Mouse (Mus musculus) cerebellum, postnatal 25 days (tissue): Measurements from ENCODE around the gene Ints1.

Experiments
- DNase-seq, 2 experiments: peaks; one replicate each; pipeline ENCODE4 v3.0.0; 2021; ENCODE audit warnings: mixed read lengths in 2 of 2

Gene Ints1

DNA sequence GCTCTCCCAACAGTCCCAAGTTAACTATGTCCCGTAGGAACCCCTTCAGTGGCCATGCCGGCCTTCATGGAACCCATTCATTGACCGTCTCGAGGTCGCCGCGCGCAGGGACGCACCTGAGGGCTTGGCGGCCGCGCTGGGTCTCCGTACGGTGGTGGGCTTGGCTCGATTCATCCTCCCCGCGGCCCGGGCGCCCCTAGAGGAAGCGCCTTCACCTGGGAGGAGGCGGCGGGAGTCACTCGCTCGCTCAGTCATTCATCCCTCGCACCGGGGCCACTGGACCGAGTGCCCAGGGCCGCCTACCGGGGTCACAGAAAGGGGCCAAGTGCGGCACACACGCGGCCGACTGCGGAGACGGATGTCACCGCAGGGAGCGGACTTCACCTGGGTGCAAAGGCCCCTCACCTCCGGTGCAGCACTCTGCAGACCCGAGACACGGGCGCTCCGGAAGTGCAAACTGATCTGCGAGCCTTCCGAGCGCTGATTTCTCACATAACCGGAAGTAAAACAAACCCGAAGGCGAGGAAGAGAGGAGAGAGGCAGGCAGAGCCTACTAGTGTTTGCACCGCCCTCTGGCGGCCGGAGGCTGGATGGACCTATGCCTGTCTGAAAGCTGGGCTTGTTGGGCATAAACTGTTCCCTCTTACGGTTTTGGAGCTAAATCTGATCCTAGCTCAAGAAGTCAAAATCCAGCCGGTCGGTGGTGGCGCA, at the start of gene Ints1:
TSS of gene Ints1 (minus strand) at position 459 of the 711 bp plus-strand sequence.
- DNase-seq: peak; percentile 96 to 99

DNA sequence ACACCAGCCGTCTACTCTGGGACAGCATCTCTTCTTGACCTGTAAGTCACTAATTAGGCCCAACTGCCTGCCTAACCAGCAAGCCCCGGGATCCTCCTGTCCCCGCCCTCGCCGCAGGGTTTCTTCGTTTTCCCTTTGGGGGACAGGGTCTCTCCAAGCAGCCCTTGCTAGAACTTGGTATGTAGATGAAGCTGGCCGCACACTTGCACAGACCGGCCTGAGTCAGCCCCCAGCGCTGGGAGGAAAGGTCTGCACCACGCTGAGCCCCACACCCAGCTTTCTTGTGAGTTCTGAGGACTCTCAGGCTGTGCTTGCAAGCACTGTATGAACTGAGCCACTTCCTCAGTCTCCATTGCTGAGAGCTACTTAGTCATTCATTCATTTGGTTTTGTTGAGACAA, 49.1 kb upstream of the Ints1 start:
- DNase-seq: no peak

DNA sequence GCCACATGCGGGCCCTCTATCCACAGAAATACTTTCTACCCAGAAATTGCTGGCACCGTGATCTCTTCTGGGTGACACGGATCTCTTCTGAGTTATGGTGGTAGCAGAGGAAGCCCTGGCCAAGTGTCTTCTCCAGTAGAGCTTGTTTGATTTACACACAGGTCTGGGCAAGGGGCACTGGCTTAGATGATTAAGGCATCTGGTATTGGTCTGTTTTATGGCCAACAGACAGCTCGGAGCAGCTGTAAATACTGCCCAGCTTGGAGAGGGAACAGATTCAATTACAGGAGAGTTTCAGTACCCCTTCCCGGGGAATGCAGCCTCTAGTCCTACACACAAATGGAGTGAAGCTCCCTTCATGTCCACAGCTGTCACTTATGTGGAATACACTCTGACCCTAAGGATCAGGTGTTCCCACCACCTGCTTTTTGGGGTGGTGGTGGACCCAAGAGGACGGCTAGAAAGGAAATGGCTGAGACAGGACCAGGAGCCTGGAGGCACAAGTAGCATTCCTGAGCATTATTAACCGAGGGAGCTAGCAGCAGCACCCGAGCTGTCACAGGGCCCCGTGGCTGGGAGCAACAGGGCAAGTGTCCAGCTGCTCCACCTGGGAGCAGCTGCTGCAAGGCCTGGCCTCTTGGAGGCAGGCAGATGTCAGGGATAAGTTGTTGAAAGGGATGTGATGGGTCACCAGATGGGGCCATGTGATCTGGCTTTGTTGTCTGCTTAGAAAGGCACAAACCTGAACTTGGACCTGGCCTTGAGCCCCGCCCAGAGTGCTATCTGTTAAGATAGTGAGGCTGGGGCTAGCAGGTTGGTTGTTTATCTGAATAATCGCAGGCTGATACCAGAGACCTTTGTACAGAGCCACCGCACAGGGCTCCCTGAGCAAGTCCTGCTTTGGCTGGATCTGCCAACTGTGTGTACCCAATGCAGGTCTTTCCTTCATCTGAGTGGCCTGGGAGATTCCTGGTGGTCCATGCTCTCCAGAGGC, 46.3 kb upstream of the Ints1 start:
- DNase-seq: no peak

DNA sequence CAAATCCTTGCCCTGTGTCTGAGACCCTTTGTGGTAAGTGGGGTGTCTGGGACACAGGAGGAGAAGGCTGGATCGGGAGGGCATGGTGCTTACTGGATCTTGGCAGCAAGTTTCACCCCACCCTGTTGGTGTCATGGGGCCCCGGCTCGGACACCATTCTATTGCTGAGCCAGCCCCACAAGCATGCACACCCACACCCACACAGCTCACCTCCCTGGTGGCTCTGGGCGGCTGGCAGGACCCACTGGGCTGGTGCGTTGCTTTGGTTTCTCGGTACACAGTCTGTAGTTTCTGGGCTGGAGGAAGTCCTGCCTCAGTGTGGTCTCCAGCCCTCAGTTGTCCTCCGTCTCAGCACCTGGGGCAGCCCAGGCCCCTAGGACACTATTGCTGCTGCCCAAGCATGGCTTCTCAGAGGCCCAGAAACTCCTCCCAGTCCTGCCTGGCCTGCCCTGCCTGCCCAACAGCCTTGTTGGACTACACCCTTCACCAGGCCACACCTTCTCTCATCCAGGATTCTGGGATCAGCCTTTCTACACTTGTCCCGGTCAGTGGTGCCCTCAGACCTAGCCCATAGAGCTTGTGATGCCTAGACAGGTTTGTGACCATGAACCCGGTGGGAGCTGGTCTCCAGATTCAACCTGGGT, 44.2 kb upstream of the Ints1 start, which contains the start of gene Tmem184a:
TSS of gene Tmem184a (minus strand) at position 380 of the 644 bp plus-strand sequence.
- no peak for DNase-seq

DNA sequence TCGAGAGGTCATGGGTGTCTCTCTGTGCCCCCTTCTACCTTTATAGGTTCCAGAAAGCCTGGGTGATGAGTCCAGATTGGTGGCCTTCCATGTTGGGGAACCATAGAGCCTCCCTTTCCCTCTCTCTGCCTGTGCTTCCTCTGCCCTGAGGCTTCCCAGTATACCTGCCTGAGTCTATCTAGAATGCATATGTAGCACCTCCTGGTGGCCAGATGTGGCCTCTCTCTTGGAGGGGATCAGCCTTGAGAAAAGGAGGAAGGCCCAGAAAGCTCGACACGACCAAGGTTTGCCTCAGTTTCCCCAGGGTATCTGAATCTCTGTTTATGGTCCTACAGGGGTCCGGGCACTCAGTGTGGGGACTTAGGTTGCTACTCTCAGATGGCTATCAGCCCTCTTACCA, 43.3 kb upstream of the Ints1 start:
- DNase-seq: peak in 1 of 2 experiments; percentile 31

DNA sequence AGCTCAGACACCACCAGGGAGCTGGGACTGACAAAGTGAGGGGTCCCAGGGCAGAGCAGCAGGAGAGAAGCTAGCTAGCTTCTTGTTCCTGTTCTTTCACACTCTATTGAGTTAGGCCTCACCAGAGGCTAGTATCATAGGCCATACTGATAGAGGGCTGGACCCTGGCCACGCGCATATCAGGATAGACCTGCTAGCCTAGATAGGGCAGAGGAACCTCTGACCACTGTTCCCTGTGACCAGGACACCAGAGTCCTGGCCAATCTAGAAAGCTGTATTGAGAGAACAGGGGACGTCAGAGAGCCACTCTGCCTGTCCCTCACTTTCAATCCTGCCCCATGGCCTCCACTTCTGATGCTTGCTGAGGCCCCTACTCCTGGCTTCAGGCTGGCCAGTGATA, 42.6 kb upstream of the Ints1 start:
- no peak for DNase-seq

DNA sequence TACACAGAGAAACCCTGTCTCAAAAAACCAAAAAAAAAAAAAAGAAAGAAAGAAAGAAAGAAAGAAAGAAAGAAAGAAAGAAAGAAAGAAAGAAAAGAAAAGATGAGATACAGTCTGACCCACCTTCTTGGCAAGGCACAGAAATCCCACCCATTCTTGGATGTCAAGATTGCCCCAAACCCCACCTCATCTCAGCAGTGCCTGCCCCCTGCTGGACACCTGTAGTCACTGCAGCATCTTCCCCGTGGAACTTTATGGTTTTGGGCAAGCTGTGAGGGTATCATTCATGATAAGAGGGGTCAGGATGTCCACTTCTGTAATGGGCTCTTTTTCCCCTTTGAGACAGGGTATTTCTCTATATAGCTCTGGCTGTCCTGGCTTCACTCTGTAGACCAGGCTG, 41.8 kb upstream of the Ints1 start:
- no peak for DNase-seq

DNA sequence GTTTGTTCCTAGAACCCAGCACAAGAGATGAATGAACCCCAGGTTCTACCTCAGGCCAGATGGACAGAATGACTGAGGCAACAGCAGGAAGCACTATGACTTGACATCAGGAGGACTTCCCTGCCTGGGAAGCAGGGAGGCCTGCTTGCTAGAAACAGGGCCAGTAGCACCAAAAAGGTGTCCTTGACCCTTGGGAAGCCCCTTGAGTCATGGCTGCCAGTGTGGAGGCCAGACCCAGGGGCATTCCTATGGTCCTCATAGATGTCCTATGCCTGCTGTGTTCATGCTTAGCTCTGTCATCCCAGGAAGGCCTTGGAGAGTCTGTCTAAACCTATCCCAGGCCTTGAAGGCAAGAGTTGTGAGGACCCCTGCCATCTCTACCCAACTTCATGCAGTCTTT, 41.0 kb upstream of the Ints1 start:
- no peak for DNase-seq

DNA sequence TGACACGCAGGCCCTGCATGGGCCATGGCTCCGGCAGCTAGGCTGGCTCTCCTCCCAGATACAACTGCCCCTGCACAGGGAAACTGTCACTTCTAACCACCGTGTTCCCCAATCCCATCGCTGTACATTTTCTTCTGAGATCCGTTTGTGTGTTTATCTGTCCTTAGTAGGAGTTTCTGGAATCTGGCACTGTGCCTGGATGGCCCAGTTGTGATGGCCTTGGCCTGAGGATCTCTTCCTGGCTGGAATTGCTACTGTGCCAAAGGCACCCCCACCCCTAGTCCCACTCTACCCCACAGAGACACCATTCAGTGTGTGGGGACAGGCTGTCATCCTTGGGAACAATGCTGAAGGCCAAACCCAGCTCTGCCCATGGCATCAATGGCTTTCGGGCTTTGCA, 40.5 kb upstream of the Ints1 start:
- DNase-seq: no peak

DNA sequence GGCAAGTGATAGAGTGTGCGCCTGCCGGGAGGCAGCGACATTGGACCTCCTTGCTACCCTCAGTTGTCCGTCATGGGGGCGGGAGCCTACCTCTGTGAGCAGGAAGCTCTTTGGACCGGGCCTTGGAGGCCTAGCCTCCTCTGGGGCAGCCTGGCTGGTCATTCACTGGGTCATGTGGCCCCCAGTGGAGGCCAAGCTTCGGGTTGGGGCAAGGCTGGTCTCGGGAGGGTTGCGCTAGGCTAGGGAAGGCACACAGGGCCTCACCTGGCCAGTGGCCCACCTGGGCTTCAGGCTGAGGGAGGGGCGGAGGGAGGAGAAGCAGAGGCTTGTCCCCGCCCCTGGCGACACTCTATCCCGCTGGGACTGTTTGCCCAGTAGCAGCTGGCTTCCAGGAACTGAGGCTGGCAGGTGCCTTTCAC, 38.5 kb upstream of the Ints1 start:
- DNase-seq: no peak

DNA sequence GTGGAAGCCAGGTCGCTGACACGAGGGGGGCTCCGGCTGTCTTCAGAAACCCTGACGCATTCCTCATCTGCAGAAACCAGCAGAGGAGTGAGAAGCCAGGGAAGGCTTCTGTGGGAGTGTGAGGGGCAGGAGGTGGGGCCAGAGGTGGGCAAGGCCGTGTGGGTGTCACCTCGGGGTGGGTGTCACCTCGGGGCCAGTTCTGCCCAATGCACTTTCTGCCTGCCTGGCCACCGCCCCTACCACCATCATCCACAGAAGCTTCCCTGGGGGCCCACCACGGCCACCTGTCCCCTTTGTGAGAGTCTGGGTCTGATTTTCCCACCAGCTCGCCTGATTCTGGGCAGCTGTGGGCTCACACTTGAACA, 37.6 kb upstream of the Ints1 start:
- no peak for DNase-seq

DNA sequence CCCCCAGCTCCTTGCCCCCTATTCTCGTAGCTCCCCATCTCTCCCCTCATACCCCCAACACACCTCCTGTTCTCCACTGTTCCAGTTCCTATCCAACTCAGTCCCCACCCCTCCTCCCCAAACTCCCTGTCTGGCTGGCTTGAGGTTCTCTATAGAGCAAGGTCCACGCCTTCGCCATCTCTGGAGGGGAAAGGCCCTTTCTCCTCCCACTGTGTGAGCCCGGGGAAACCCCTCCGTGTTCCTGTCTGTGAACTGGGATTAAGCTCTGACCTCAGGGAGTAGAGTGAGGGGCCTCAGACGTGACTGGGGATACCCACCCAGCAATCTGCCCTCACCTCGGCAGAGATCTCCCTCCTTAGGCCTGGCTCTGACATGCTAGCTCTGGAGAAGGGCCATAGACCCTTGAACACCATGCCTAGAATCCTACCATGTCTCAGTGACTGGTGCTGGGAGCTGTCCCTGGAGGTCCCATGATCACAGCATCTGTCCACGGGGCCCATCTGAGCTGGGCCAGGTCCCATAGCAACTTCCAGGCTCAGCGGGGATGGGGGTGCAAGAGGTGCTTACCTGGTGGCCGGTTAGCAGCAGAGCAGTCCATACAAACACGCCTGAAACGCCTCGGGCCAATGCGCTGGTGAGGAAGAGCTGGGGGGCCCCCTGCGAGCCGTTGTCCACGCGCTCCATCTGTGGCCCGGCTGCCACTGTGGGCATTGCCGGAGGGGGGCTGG, 37.1 kb upstream of the Ints1 start:
- DNase-seq: no peak

DNA sequence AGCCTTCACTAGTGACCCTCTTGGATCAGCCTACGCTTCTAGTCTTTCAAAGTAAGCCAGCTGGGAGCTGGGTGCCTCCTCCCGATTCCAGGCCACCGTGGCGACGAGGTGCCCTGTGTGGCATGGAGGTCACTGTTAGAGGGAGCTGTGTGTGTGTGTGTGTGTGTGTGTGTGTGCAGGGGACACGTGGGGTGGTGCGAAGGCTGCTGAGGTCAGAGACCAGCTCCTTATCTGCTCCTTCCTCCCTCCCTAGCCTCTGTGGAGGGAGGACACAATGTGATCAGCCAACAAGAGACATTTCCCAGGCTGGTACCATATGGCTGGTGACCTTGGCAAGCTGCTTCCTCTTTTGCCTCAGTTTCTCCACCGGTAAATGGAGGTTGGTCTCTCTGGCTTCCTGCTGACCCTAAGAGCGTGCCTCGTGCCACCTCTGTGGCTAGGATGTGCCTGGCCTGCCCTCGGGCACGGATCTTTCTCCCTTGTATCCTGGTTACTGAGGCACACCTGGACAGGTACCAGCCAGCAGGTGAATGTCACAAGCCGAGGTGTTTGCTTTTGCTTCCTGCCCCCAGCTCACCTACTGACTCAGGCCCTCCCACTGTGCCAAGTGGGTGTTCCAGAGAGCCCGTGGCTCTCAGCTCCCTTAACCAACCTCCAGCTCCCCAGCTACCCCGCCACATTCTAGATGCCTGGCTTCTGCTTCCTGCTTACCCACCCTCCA, 36.4 kb upstream of the Ints1 start:
- DNase-seq: no peak

DNA sequence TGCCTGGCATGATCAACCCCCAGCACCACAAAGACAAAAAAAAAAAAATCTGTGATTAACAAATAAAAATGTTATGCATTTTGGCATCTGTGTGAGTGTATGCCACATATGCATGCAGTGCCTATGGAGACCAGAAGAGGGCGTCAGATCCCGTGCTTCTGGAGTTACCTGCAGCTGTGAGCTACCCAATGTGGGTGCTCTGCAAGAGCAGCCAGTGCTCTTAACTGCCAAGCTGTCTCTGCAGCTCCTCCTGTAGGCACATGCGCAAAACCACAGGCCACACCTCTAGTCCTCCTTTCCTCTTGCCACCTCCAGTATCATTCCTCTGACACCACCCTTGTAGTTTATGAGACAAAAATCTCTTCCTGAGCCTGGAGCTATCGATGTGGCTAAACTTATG, 33.9 kb upstream of the Ints1 start:
- no peak for DNase-seq

DNA sequence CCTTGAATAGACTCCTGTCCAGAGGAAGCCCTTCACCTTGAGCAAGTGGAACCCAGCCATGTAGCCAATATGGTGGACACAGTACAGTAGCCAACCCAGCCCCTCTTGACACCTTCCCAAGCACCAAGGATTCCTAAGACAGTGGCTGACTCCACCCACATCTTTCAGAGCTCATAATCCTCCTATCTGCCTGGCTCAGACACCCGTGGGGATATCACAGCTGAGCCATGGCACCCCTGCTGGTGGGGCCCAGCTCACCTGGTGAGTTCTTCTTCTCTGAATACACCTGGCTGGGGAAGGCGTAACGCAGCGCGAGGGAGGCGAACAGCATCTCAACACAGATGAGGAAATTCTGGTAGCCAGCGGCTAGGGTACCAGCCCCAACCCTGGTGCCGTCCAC, 30.4 kb upstream of the Ints1 start:
- DNase-seq: no peak

DNA sequence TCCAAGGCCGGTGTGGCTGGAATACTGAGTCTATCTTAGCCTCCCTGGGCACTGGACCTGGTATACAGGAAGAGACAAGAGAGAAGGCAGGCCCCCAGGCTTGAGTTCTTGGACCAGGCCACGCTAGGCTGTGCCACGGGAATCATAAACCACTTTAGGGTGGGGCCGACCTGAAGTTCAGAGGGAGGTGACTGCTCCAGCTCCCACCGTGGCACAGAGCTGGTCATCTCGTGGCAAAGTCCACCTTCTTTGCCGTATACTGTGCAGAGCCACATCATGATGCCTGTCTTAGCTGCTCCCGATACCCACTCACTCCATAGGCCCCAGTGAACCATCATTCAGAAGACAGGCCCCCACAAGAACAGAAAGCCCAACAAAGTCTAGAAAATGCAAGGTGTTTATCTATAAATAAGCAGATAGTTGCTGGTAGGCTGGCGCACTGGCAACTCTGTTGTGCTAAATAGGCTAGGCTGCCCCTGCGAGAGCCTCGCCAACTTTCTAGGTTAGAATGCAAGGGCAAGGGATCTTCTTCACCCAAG, 29.2 kb upstream of the Ints1 start:
- DNase-seq: no peak

DNA sequence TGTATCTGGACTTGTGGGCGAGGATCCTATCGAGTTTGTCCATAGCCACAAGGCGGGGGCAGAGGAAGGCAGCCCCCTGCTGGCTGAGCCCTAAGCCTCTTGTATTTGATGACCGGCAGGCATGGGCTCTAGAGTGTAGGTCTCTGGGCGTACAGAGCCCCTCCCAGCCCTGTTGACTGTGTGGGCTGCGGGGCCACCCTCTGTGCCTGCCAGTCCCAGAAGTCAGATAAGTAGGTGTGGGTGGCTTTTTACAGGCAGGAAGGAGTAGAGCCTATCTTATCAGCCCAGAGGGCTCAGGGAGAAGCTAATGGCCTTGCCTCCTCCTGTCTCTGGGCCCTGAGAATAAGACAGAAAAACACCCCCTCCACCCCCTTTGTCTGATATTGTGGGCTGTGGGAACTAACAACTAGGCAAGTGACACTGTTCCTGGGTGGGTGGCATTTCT, 28.7 kb upstream of the Ints1 start:
- no peak for DNase-seq

DNA sequence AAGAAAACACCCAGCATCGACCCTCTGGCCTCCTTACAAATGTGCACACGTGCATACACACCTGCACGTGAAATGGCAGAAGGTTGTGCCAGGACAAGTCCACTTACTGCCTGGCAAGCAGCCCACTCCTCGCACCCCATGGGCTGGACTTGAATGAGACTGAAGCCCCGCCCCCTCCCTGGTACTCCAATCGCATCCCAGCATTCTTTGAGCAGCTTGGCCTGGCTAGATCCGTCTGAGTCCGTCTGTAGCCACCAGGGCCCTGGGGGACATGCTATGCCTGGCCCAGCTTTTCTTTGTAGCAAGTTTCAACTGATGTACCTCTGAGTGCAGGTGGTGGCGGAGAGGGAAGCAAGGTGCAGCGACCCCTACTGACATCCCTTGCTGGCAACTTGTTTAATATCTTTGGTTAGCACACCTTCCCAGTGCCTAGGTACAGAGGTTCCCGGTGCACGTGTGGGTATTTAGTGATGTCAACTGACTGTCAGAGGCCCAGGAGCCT, 28.2 kb upstream of the Ints1 start:
- peak in 1 of 2 experiments; percentile 37 for DNase-seq

DNA sequence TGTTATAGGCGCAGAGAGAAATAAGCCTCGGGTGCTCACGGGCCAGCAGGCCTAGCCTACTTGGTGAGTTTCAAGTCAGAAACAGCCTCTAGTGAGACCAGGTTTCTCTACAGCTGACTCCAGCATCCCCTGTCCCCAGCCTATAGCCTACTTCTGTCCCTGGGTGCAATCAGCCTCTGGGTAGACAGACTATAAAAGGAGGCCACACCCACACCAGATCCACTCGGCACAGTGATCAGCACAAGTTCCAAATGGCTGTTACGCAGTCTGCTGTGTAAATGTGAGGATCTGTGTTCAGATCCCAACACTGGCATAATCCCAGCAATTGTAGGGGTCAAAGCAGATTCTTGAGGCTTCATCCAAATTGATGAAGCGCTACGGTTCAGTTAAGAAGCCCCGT, 27.7 kb upstream of the Ints1 start:
- DNase-seq: no peak

DNA sequence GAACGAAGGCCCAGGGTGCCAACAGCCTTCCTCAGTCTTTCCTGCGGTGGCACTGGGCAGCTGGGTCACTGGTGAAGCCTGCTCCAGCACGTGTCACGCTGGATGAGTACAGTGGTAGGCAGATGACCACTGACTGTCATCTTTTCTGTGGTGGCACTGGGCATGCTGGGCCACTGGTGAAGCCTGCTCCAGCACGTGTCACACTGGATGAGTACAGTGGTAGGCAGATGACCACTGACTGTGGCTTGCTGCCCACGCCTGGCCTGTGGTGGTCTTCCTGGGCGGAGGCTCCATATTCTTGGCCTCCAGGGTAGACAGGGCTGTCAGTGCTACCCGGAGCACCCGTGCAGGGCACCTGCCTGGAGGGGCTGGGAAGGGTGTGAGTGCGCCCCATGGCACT, 26.4 kb upstream of the Ints1 start:
- no peak for DNase-seq

DNA sequence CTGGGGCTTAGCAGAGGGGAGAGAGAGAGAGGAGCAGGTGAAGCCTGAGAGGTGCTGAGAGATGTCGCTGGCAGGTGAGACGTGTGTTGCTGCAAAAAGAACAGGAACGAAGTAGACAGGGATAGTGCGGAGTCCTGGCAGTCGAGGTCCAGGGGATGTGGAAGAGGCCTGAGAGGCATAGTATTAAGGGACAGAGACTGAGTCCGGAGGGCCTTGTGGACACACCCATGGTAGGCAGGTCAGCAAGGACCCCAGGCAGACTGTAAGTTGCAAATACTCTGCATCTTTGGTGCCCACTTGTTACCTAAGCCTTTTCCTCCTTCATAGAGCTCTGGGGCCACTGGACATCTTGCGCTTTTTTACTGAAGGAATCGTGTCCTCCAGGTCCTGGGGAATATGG, 25.8 kb upstream of the Ints1 start:
- DNase-seq: no peak
